Mouse (Mus musculus) heart, postnatal 10 days (tissue): ENCODE results near the gene Mrpl2. TPM values are rescaled to one million over a fixed set of nuclear protein-coding genes. Genes with fewer than 3 reads are reported as not detected.
A peak's percentile ranks its signal among the peaks of the same experiment; 100 is the strongest.

Experiments
- DNase-seq, 2 experiments: peaks; one replicate each; pipeline ENCODE4 v3.0.0; 2021
- intact Hi-C: fragments of 180-260 bp; cut with DNase I; formaldehyde crosslinking; loops from one replicate; pipeline ENCODE4 v1.15.1; 2025
- total RNA-seq, 2 experiments: library from RNA; stranded (reverse); gene quantifications; 2 replicates each; pipeline ENCODE4 v1.2.3; 2021

Gene Mrpl2
- total RNA-seq, 2 experiments from 2014 or later: 117 to 122 TPM

DNA sequence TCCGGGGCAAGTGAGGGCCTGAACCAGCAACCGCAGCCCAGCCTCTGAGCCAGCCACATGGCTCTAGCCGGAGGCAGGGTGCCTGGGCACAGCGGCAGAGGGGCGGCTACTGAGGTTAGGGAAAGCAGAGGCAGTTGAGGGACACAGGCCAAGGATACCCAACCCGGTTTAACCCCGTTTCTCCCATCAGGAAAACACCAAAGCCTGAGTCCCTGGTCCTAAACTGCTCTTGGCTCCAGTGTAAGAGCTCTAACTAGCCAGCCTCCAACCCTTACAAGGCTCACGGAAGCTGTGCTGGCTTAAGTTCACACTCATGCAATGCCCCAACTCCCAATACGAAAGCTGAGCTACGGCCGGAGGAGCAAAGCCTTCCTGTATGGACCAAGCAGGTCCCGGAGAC is 21.4 kb upstream of the Mrpl2 start:
- intact Hi-C loops: no loop called here
- DNase-seq: no peak

DNA sequence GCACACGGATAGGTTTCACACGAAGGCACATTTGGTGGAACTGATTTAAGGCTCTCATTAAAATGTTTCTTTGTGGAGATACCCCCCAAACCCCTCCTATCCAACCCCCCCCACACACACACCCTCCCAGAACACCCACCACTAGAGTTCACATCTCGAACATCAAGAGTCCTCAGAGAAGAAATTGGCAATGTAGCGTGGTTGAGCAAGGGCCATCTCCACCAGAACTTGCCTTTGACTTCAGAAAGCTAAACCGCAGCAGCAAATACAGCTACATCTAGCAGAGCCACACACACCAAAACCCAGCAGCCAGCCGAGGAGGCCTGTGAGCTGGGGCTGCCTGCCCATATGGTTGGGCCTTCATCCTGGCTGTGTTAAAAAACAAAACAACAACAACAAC is 18.6 kb upstream of the Mrpl2 start:
- DNase-seq: no peak
- intact Hi-C loops: no loop called here

DNA sequence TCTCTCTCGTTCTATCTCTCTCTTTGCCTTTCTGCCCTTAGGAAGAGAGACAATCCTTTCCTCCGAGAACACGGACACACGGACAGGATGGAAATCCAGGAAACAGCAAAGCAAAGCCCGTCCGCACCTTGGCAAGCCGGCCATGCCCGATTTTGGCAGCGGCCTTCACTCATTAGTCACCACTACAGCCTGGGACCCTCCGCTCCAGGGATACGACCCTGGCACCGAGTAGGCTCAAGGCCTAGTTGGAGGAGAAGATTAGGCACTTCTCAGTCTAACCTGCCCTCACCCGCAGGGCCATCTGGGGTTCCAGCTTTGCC is 17.6 kb upstream of the Mrpl2 start:
- no peak for DNase-seq
- intact Hi-C loops: no loop called here

DNA sequence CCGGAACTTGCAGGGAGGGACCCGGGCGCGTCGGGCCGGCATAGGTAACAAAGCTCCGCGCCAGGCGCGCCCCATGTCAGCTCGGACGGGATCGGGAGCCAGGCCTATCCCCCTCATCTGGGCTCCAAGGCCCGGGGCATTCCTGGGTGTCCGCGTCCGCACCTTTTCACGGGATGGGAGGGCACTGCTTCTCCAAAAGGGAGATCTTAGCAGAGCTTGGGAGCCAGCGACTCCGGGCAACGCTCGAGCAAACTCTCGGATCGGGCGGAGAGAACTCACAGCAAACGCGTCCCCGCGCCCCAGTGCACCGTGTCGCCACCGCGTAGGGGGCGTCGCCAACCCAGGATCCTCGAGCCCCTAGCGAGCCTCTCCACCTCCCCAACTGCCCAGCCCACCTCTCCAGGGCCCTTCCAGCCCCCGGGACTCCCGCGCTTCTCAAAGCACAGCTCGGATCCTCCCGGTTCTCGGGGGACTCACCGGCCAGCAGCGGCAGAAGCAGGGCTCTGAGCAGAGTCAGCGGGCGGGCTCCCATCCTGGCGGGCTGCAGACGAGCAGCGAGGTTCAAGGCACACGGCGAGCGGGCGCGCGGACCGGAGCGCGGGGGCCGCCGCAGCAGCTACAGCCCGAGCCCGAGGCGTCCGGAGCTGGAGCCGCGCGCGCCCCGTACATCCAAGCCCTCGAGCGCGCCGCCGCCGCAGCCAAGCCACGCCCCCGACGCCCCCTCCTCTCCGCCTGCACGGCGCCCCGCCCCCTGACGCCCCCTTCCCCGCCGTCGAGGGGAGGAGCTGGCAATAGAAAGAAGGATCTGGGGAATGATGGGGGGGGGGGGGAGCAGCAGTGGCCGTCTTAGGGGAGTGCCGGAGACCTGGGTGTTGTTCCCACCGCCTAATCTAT is 17.0 kb upstream of the Mrpl2 start, which contains the start of gene Ptk7:
TSS of gene Ptk7 (minus strand) at position 714 of the 894 bp plus-strand sequence.
- intact Hi-C loops: no loop called here
- DNase-seq: peak; percentile 81 to 84

DNA sequence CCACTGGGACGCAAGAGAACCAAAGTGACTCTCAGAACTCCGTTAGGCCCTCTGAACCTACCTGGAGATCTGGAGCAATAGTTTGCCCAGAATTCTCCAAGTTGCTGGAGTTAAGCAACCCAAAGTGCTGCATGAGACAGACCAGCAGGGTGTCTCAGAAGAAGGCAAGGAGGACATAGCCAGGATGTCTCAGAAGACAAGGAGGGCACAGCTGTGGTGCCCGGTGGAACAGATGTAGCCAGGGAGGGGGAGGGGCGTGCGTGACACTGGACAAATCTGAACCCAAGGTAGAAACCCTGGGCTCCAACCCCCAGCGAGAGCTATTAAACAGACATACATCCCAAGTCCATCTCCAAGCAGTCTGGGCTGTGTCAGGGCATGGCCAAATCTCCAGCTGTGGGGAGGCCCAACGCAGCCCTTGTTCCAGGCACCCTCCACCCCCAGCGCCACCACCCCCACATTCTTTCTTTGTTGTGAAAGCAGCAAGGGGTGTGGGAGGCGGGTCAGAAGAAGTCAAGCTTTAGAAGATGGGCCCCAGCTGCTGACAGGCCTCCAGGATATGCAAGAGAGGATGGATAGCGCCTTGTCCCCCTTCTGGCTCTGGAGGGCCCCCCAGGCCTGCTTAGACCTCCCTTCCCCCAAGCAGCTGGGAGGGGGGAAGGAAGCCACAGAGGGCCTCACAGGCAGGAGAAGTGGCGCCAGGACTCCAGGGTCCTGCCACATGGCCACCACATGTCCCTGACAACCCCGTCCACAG is 16.2 kb upstream of the Mrpl2 start:
- DNase-seq: peak; percentile 78 to 82
- intact Hi-C loops: no loop called here

DNA sequence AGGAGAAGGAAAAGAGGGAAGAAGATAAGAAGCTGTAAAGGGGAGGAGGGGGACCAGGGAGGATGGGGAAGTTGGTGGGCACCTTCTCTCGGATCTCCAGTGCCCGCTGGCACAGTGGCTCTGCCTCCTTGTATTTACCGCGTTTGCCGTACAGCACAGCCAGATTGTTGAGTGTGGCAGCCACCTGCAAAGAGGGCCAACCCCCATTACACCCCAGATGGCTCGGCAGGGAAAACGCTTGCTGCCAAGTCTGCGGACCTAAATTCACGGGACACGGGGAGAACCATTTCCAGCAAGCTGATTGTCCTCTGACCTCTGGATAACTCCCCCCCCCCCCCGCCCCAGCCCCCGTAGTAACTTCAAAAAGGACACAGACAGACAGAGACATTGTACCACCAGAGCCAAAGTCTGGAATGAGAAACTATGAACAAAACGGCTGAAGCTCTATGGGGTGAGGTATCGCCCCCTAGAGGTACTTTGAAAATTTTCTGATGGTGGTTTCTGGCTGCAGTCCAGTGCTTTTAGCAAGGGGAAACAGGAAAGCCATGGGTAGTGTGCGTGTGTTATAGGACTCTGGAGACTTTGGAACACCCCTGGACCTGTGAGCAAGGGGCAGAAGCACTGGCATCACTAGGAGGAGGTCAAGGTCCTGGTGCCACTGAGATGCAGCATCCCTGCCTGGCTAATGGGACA is 9.1 kb upstream of the Mrpl2 start:
- intact Hi-C loops: loop anchor here (1.0 to 5.0 kb wide), 3 partner anchors 35 to 112 kb away; partner anchors contain the start of gene Srf
- peak; percentile 82 to 90 for DNase-seq

DNA sequence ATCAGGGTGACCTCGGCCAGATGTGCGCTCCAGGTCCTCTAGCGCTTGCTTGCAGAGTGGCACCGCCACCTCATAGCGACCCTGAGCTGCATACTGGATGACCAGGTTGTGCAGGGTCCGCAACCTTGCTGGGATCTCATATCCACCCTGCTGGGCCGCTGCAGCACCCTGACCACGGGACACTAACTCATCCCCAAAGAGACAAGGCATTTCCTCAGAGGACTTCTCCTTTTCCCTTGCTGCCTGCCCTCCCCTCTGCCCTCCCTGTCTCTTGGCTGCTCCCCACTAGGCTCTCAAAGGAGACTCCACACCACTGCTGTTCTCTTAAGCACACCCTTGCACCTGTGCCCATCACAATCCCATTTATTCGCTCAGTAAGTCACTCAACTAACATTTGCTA is 6.1 kb upstream of the Mrpl2 start:
- no peak for DNase-seq
- intact Hi-C loops: loop anchor here (5.0 kb wide), 2 partner anchors 38 to 83 kb away; partner anchors contain the start of gene Srf

DNA sequence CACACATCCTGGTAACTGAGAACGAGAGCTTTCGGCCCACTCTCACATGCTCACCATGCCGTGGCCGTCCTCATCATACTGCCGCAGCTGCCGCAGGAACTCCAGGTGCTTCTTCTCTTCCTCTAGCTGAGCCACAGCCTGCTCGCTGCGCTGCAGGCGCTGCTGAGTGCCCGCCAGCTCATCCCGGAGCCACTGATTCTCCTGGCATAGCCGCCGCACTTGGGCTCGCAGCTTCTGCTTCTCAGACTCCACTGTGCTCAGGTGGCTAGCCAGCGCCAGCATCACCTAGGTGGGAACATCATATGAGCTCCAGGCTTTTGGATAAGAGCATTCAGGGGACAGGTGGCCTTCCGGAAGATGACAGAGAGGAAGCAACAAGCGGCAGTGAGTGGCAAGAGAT is 4.0 kb upstream of the Mrpl2 start:
- intact Hi-C loops: no loop called here
- no peak for DNase-seq

DNA sequence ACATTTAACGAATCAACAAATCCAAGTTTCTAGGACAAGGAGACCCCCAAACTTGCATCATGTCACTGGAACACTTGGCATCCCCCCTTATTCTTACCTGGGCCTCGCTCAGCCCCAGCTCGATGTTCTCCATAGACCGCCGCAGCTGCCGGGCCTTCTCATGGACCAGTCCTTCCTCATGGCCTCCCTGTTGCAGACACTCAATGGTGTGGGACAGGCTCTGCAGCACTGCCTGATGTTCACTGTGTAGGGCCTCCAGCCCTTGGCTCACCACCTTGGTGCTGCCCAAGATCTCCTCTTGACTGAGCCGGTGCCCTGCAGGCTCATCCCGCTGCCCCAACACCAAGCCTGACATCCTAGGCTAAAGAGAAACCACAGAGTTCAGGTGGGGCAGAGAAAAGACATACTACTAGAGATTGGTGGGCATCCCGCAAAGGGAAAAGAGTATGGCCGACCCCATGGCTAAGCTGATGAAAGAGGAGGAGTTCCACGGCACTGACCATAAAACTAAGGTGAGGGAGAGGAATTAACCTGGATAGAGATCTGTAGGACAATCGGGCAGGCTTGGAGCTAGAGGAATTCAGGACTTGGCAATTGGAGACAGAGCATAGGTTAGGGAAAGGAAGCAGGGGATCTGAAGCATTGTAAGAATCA is 1.8 kb upstream of the Mrpl2 start:
- intact Hi-C loops: no loop called here
- no peak for DNase-seq

DNA sequence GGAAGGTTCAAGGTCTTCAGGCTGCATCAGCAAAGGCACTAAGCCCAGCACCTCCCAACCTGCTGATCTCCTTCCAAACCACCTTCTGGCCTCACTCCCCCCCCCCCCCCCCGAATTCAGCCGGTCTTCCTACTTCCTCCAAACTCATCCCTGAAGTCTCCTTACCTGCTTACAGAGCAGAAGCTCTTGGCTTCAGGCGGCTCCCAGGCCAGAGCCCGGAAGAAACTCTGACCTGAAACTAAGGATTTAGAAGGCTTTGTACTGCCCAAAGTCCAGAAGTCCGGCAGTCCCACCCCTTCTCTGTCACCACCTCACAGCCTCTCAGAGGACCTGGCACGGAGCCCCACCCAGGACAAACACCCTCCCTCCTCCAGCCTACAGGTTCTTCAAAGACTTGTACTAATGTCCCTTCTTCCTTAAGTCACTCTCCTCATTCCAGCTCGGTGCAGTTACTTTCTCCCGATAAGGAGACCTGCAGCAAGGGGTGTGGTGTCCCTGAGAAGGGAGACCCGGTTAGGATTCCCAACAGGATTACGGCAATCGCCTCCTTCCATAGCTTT is 1.0 kb upstream of the Mrpl2 start:
- peak; percentile 67 to 69 for DNase-seq
- intact Hi-C loops: no loop called here

DNA sequence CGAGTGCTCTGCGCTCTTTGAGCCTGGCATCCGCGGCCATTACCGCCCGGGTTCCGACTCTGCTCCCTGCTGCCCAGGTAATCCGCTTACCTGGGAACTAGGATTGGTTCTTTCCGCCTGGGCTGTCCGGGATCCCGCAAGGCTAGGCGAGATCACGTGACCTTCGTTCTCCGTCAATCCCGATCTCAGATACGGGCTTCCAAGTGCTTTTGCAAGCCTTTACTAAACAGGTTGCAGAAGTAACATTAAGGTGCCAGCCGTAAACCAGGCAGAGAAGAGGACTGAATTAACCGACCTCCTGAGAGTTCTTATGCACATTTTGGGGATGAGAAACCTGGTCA is 263 bp downstream of the Mrpl2 start:
- DNase-seq: no peak
- intact Hi-C loops: no loop called here

DNA sequence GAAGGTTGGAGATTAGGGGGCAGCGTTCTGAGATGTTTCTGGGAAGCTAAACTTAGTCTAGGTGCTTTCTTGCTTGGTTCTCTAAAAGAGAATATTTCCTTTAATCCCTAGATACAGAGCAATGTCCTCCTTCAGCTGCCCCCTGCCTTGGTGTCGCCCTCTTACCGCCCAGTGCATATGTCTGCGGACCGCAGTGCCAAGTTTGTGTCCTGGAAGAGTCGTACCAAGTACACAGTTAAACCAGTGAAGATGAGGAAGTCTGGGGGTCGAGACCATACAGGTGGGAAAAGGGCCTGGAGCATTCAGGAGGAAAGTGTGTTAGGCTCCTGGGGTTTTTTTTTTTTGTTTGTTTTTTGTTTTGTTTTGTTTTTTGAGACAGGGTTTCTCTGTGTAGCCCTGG is 1.2 kb downstream of the Mrpl2 start:
- no peak for DNase-seq

DNA sequence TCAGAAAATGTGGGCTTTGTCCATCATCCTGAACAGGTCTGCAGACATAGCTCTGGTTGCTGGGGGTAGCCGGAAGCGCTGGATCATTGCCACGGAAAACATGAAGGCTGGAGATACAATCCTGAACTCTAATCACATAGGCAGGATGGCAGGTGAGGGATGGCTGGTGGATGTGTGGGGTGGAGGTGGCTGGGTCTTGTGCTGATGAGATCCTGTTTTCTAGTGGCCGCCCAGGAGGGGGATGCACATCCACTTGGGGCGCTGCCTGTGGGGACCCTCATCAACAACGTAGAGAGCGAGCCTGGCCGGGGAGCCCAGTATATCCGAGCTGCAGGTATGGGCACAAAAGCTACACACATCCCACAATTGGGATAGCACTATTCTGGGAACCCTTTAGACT is 2.4 kb downstream of the Mrpl2 start:
- no peak for DNase-seq
- intact Hi-C loops: no loop called here

More for the DNA sequence above, 1.2 kb downstream of the Mrpl2 start:
- intact Hi-C loops: no loop called here

DNA sequence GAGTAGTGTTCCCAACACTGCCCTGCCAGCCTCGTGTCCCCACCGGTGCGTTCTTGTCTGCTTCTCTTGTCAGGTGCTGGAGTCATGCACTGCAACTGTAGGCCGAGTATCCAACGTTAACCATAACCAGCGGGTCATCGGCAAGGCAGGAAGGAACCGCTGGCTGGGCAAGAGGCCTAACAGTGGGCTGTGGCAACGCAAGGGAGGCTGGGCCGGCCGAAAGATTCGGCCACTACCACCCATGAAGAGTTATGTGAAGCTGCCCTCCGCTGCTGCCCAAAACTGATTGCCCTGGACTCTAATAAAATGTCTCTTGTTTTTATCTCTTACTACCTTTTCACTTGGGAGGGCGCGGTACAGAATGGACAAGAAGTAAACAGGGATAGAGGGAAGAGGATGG is 3.8 kb downstream of the Mrpl2 start:
- DNase-seq: no peak
- intact Hi-C loops: loop anchor here (1.0 kb wide), 1 partner anchor 24 kb away; the partner anchor contains the start of gene Rrp36

DNA sequence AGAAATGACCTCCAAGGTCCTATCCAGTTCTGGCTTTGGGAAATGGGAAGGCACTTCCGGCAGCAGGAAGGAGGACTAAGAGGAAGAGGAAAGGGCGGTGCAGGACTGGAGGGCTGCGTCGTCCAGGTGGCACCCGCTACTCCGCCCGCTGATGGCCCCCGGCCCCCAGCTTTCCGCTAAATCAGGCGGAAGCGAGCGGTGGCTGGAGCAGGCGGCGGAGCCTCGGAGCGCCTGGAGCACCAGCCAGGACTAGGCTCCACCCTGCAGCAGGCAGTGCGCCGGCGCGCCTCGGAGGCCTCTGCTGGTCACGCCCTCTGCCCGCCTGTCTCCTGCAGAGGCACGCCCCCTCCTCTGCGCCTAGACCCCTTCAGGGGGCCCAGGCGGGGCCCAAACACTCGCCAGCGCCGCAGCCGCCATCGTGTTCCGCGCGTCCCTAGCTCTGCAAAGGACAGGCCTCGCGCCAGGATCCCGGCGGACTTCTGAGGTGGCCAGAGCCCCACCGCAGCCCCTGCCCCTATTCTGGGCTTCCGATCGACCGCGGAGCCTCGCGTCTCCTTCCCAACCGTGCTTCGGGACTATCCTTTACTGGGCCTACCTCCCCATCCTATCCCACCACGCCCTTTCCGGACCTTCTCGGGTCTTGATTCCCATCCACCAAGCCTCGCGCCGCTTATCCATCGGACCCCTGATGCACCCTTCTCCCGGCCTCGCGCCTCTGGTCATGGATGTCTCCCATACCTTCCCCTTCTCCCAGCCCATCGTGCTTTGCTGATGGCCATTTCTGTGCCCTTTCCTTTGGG is 4.4 kb downstream of the Mrpl2 start, which contains the start of gene Cul7:
TSS of gene Cul7 (plus strand) at position 106 of the 800 bp plus-strand sequence.
- intact Hi-C loops: loop anchor here (1.0 kb wide), 1 partner anchor 24 kb away; the partner anchor contains the start of gene Rrp36

DNA sequence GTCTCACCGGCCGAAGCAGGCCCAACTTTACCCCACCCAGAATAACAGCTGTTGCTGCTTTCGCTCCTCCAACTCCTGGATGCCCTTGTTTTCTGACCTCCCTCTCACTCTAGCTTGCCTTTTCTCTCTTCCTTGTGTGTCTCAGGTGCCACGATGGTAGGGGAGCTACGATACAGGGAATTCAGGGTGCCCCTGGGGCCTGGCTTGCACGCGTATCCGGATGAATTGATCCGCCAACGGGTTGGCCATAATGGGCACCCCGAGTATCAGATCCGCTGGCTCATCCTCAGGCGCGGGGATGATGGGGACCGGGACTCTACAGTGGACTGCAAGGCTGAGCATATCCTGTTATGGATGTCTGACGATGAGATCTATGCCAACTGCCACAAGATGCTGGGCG is 5.3 kb downstream of the Mrpl2 start:
- intact Hi-C loops: no loop called here

More for the DNA sequence above, 4.4 kb downstream of the Mrpl2 start, which contains the start of gene Cul7:
- DNase-seq: peak; percentile 94 to 96

DNA sequence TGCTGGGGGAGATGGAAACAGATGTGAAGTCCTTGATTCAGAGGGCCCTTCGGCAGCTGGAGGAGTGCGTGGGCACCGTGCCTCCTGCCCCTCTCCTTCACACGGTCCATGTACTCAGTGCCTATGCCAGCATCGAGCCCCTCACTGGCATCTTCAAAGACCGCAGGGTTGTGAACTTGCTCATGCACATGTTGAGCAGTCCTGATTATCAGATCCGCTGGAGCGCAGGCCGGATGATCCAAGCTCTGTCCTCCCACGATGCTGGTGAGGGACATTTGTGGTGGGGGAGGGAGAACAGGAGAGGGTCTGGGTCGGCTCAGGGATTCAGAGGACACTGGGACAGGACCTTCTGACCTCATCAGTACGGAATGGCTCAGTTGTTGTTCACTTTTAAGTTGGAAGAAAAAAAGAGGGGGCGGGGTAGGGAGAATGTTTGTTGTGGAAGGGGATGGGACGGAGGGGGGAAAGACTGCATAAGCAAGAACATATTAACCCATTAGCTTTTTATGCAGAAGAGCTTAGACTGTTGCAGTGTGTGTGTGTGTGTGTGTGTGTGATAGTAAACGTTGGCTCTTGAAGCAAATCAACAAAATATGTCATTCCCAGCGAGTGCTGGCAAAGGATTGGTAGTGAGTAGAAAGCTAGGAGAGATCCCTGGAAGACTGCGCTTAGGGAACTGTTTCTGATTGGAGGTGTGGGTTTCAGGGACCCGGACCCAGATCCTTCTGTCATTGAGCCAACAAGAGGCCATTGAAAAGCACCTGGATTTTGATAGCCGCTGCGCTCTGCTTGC is 5.9 kb downstream of the Mrpl2 start:
- no peak for DNase-seq
- intact Hi-C loops: no loop called here

More for the DNA sequence above, 5.3 kb downstream of the Mrpl2 start:
- peak; percentile 28 to 46 for DNase-seq

DNA sequence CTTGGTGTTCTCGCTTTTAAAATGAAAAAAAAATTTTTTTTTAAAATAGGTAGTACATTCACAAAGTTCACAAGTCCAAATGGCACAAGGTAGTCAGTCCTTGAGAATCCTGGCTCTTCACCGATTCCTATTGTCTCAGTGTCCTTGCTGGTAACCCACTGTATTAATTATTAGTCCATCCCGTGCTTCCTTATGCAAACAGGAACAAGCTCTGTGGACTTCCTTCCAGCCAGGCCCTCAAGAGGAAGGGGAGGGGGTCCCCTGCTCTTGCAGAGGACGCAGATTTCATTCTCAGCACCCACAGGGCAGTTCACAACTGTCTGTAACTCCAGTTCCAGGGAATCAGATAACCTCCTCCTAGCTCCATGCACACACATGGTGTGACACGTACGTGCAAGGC is 10.0 kb downstream of the Mrpl2 start:
- no peak for DNase-seq
- intact Hi-C loops: no loop called here

DNA sequence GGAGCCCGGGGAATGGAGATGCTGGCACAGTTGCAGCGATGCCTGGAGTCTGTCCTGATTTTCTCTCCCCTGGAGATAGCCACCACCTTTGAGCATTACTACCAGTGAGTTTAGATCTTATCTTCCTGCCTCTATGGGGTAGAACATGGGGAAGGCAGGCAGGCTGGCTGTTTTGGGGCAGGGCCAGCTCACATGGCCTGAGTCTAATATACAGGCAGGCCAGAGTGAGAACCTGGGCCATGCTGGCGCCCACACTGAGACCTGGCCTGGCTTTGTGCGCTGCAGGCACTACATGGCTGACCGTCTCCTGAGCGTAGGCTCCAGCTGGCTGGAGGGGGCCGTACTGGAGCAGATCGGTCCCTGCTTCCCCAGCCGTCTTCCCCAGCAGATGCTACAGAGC is 15.3 kb downstream of the Mrpl2 start:
- intact Hi-C loops: no loop called here
- DNase-seq: no peak
